Mouse (Mus musculus) heart, adult 2 months (tissue): ENCODE measurements around the gene Aqp9. TPM values are rescaled to one million over a fixed set of nuclear protein-coding genes. Genes with fewer than 3 reads are reported as not detected.
"Not testable (repeated sequence)": the region's sequence is repeated elsewhere in the genome, so short reads cannot be mapped to it uniquely, and the experiment has no call there.

Source experiments
- DNase-seq, 2 experiments: peaks; one replicate each; pipeline ENCODE4 v3.0.0; 2021
- H3K27ac ChIP-seq: fragments of 200-600 bp; 2 replicates; pipeline ENCODE4 v1.8.1; 2022
- H3K27me3 ChIP-seq: fragments of 200-500 bp; 2 replicates; pipeline ENCODE4 v1.6.1; 2012; ENCODE audit warnings: mild to moderate bottlenecking, low read length, inconsistent platforms, mixed read lengths; ENCODE audit not compliant: control insufficient read depth, insufficient read depth
- H3K36me3 ChIP-seq: fragments of 200-500 bp; 2 replicates; pipeline ENCODE4 v1.6.1; 2012; ENCODE audit warnings: low read length, inconsistent platforms; ENCODE audit not compliant: control insufficient read depth, insufficient read depth
- H3K4me1 ChIP-seq: fragments of 200-500 bp; 2 replicates; pipeline ENCODE4 v1.6.1; 2011; ENCODE audit warnings: low read length; ENCODE audit not compliant: control insufficient read depth, insufficient read depth
- H3K4me3 ChIP-seq: fragments of 200-600 bp; 2 replicates; pipeline ENCODE4 v1.8.1; 2022
- H3K79me2 ChIP-seq: fragments of 200-500 bp; replicated peaks from 2 replicates; pipeline ENCODE4 v1.6.1; 2012; ENCODE audit warnings: mild to moderate bottlenecking, inconsistent platforms, low read length, moderate library complexity, mixed read lengths; ENCODE audit not compliant: control insufficient read depth, insufficient read depth
- H3K9ac ChIP-seq: fragments of 200-500 bp; 2 replicates; pipeline ENCODE4 v1.6.1; 2012; ENCODE audit warnings: low read depth, mild to moderate bottlenecking, control low read depth, inconsistent platforms, low read length, mixed read lengths
- CTCF ChIP-seq: fragments of 200-600 bp; IDR thresholded peaks from 2 replicates; pipeline ENCODE4 v1.8.1; 2022; ENCODE audit warnings: antibody characterized with exemption, mild to moderate bottlenecking, moderate library complexity
- EP300 ChIP-seq: fragments of 200-500 bp; IDR thresholded peaks from 2 replicates; pipeline ENCODE4 v1.6.1; 2011; ENCODE audit warnings: low read depth, low read length, control low read depth; ENCODE audit not compliant: insufficient read depth
- POLR2A ChIP-seq: fragments of 200-500 bp; IDR thresholded peaks from 2 replicates; pipeline ENCODE4 v1.6.1; 2011; ENCODE audit warnings: mild to moderate bottlenecking, low read depth, low read length, control low read depth; ENCODE audit not compliant: insufficient read depth
- WGBS: fragments of 180-500 bp; shearing (Covaris S2); methylation state at CpG from one replicate; pipeline ENCODE4 v1.1.7; 2018; 5-methylcytosine and 5-hydroxymethylcytosine counted together
- intact Hi-C: fragments of 180-260 bp; cut with DNase I; formaldehyde crosslinking; loops from one replicate; pipeline ENCODE4 v1.15.1; 2025
- polyA plus RNA-seq: library from polyadenylated mRNA; depleted of rRNA; stranded (reverse); fragments of >200 nt; gene quantifications from 2 replicates; pipeline ENCODE4 v1.2.3, GENCODE M21; 2012
- total RNA-seq, 2 experiments: library from RNA; stranded (reverse); gene quantifications; 2 replicates each; pipeline ENCODE4 v1.2.3; 2021

Gene Aqp9
- total and polyA plus RNA-seq, 3 experiments: 0.45 to 0.66 (median 0.57) TPM

DNA sequence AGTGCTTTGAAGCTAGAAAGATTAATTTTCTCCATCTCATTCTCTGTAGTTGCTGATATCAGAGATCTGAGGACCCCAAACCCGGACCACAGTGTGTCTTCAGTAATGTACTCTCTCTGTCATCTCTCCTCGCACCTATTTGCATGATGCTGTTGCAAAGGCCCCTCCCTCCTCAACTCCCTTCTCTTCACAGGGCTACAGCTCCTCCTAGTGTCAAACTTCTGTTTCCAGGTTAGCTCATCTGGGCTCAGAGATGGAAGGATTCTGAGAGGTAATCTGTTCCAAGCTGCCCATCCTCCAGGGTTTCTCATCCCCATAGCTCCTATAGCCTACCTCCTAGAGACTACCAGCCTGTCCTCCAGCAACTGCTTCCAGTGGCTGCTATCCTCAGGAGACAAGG is 42.3 kb downstream of the Aqp9 start:
- no peak for TF ChIP-seq EP300
- TF ChIP-seq CTCF: peak; percentile 67
- TF ChIP-seq POLR2A: no peak
- Histone ChIP-seq H3K4me3 (no peak overlapping the region), H3K36me3 (no peaks in the 10 kb centered on the region), H3K9ac (no peak overlapping the region), H3K79me2 (no peaks in the 10 kb centered on the region), H3K27ac (no peak overlapping the region), H3K27me3 (no peaks in the 10 kb centered on the region), H3K4me1 (no peaks in the 10 kb centered on the region)
- intact Hi-C loops: loop anchor here (5.0 to 10.0 kb wide), 2 partner anchors 496 to 721 kb away; no protein-coding TSS in a partner anchor
- WGBS: 18% methylated on average over 2 of the region's 2 CpGs
- no peak for DNase-seq

- intact Hi-C loops: loop anchor here (10.0 kb wide), 1 partner anchor 718 kb away; no protein-coding TSS in a partner anchor
- not testable (repeated sequence) for DNase-seq, H3K4me3 ChIP-seq, H3K36me3 ChIP-seq, H3K27me3 ChIP-seq, H3K4me1 ChIP-seq, H3K27ac ChIP-seq, H3K79me2 ChIP-seq, H3K9ac ChIP-seq
- WGBS: 81% methylated on average over 8 of the region's 8 CpGs
Measured at GRCm38 (mm10) chr9:71123095-71123494, 45.4 kb downstream of the Aqp9 start.

- Histone ChIP-seq H3K36me3 (no peaks in the 10 kb centered on the region), H3K4me3 (no peak overlapping the region), H3K27ac (no peak overlapping the region), H3K9ac (no peak overlapping the region), H3K79me2 (no peaks in the 10 kb centered on the region), H3K4me1 (no peaks in the 10 kb centered on the region), H3K27me3 (no peaks in the 10 kb centered on the region)
- DNase-seq: no peak
- WGBS: 71% methylated on average over 9 of the region's 9 CpGs
- intact Hi-C loops: loop anchor here (10.0 kb wide), 1 partner anchor 716 kb away; no protein-coding TSS in a partner anchor
- TF ChIP-seq EP300 (no peak), CTCF (no peak), POLR2A (no peak)
Measured at GRCm38 (mm10) chr9:71120924-71121323, 47.6 kb downstream of the Aqp9 start.

- Histone ChIP-seq H3K27me3 (no peaks in the 10 kb centered on the region), H3K9ac (no peak overlapping the region), H3K79me2 (no peaks in the 10 kb centered on the region), H3K36me3 (no peaks in the 10 kb centered on the region), H3K4me1 (no peaks in the 10 kb centered on the region), H3K4me3 (no peak overlapping the region), H3K27ac (no peak overlapping the region)
- 58% methylated on average over 6 of the region's 6 CpGs for WGBS
- intact Hi-C loops: no loop called here
- TF ChIP-seq EP300 (no peak), POLR2A (no peak), CTCF (no peak)
- peak in 1 of 2 experiments; percentile 18 for DNase-seq
Measured at GRCm38 (mm10) chr9:71113166-71113565, 55.3 kb downstream of the Aqp9 start.

DNA sequence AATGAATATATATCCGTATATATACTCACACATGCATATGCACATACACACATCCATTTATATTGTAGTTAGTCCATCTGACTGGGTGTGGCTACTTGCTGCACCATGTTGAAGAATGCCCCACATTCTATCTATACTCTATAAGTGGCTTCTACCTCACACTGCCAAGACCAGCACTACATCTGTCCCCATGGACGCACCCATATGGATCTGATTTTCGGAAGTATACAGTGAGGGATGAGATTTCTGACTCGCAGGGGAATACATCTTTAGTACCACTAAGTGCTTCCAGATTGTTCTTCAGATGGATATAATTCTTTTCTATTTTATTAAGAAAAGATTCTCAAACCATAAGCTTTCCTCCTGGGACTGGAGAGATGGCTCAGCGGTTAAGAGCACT is 65.0 kb downstream of the Aqp9 start:
- Histone ChIP-seq H3K4me3 (no peak overlapping the region), H3K9ac (no peak overlapping the region), H3K36me3 (no peaks in the 10 kb centered on the region), H3K27me3 (no peaks in the 10 kb centered on the region), H3K27ac (no peak overlapping the region), H3K4me1 (no peaks in the 10 kb centered on the region), H3K79me2 (no peaks in the 10 kb centered on the region)
- TF ChIP-seq EP300 (no peak), POLR2A (no peak), CTCF (no peak)
- no peak for DNase-seq
- 86% methylated on average over 5 of the region's 5 CpGs for WGBS
- intact Hi-C loops: no loop called here

GRCm38 (mm10) chr9:71094066-71094465 is 74.4 kb downstream of the Aqp9 start:
- no peak for TF ChIP-seq EP300
- no peak for TF ChIP-seq POLR2A
- no peak for TF ChIP-seq CTCF
- Histone ChIP-seq H3K27me3 (no peaks in the 10 kb centered on the region), H3K79me2 (no peaks in the 10 kb centered on the region), H3K9ac (no peak overlapping the region), H3K27ac (no peak overlapping the region), H3K4me1 (no peaks in the 10 kb centered on the region), H3K4me3 (no peak overlapping the region), H3K36me3 (no peaks in the 10 kb centered on the region)
- 79% methylated on average over 6 of the region's 6 CpGs for WGBS
- DNase-seq: no peak
- intact Hi-C loops: loop anchor here (5.0 kb wide), 1 partner anchor 422 kb away; no protein-coding TSS in a partner anchor
